Mouse (Mus musculus) liver, postnatal 0 days (tissue): ENCODE measurements around the gene Fam178b. TPM values are rescaled to one million over a fixed set of nuclear protein-coding genes. Genes with fewer than 3 reads are reported as not detected.

ENCODE experiments used
- ATAC-seq: fragments of 200-750 bp; cut with Nextera tagmentation; 2 replicates; pipeline ENCODE4 v1.8.0; 2017; ENCODE audit warnings: mild to moderate bottlenecking, moderate library complexity
- DNase-seq: peaks from one replicate; pipeline ENCODE4 v3.0.0-alpha.2; 2016
- H3K27ac ChIP-seq: fragments of 300-500 bp; sonication (generic); 2 replicates; pipeline ENCODE4 v1.5.1; 2014; ENCODE audit warnings: antibody characterized with exemption, moderate library complexity, mild to moderate bottlenecking, low read depth
- H3K27me3 ChIP-seq: fragments of 300-500 bp; sonication (generic); 2 replicates; pipeline ENCODE4 v1.6.1; 2014; ENCODE audit warnings: low read length, control low read depth, mixed read lengths; ENCODE audit not compliant: insufficient read depth
- H3K36me3 ChIP-seq: fragments of 300-500 bp; sonication (generic); replicated peaks from 2 replicates; pipeline ENCODE4 v1.6.1; 2014; ENCODE audit warnings: mild to moderate bottlenecking, control low read depth, low read length, moderate library complexity, mixed read lengths; ENCODE audit not compliant: insufficient read depth
- H3K4me1 ChIP-seq: fragments of 300-500 bp; sonication (generic); 2 replicates; pipeline ENCODE4 v1.6.1; 2014; ENCODE audit warnings: antibody characterized with exemption, mild to moderate bottlenecking, control low read depth; ENCODE audit not compliant: insufficient read depth
- H3K4me2 ChIP-seq: fragments of 300-500 bp; sonication (generic); 2 replicates; pipeline ENCODE4 v1.6.1; 2014; ENCODE audit warnings: low read depth, mild to moderate bottlenecking, low read length, moderate library complexity, mixed read lengths
- H3K4me3 ChIP-seq: fragments of 300-500 bp; sonication (generic); 2 replicates; pipeline ENCODE4 v1.5.1; 2014; ENCODE audit warnings: low read depth, low read length
- H3K9ac ChIP-seq: fragments of 300-500 bp; sonication (generic); replicated peaks from 2 replicates; pipeline ENCODE4 v1.6.1; 2014; ENCODE audit warnings: mild to moderate bottlenecking, moderate library complexity
- H3K9me3 ChIP-seq: fragments of 300-500 bp; sonication (generic); 2 replicates; pipeline ENCODE4 v1.6.1; 2016; ENCODE audit warnings: mild to moderate bottlenecking, control low read depth, low read length, mixed read lengths
- CTCF ChIP-seq: sonication (generic); IDR thresholded peaks from 2 replicates; pipeline ENCODE4 v1.5.1; 2016; ENCODE audit warnings: antibody characterized with exemption, low read depth
- EP300 ChIP-seq: IDR thresholded peaks from 2 replicates; pipeline ENCODE4 v1.6.1; 2016; ENCODE audit warnings: antibody characterized with exemption, low read depth, mild to moderate bottlenecking
- WGBS: fragments of 180-500 bp; shearing (Covaris S2); extraction: QIAGEN DNeasy Blood & Tissue Kit; methylation state at CpG from one replicate; pipeline ENCODE4 v1.1.7; 2014; ENCODE audit not compliant: insufficient replicate concordance; 5-methylcytosine and 5-hydroxymethylcytosine counted together
- polyA plus RNA-seq: library from polyadenylated mRNA; unstranded; fragments of >200 nt; fragmentation: Nextera tagmentation; extraction: Ambion mirVana; gene quantifications from 2 replicates; pipeline ENCODE4 v1.2.1, GENCODE M21; 2015

The Fam178b gene
- polyA plus RNA-seq: 0.16 and 0.37 TPM in 2 replicates

DNA sequence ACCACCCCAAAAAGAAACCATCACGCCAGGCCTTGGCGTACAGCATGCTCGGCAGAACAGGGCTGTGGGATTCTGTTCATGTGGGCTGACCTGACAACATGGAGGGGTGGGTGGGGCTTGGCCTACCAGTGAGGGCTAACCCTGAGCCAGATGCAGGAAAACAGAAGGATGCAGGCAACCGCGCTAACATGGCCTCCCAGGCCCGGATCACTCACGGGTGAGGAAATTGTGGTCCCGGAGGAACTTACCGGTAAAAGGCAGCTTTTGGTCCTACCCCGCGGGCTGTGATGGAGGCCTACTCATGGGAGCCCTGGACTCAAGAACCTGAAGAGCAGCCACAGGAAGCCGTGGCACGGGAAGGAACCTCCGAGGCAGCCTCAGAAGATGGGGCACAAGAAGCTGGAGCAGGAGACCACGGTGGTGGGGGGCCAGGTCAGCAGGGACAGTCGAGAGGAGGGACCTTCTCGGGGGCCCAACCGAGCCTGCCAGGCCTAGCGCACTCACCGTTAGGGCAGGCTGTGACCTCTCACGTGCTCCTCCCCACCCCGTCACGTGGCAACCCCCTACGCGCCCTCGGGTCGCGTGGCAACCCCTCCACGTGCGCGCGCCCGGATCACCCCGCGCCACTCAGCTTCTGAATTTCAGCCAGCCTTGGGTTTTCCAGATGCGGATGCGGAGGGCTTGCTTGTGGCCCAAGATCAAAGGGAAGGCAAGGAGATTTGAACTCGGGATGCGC lies at the start of gene Fam178b:
Gene Fam178b, minus strand, starts transcription at position 564 of the 736 bp plus-strand sequence.
- DNase-seq (no peak), ATAC-seq (no peak)
- H3K36me3 ChIP-seq: no peaks in the 10 kb centered on the region
- TF ChIP-seq EP300: no peak
- no peak for TF ChIP-seq CTCF
- no peak within 1 kb of the TSS for H3K27ac ChIP-seq
- H3K4me1 ChIP-seq: no peaks in the 10 kb centered on the region
- H3K27me3 ChIP-seq: no peaks in the 10 kb centered on the region
- WGBS: 87% methylated on average over 38 of the region's 39 CpGs
- H3K4me3 ChIP-seq: no peak within 1 kb of the TSS
- no peak within 1 kb of the TSS for H3K4me2 ChIP-seq
- H3K9me3 ChIP-seq: no peaks in the 10 kb centered on the region
- H3K9ac ChIP-seq: no peak within 1 kb of the TSS

DNA sequence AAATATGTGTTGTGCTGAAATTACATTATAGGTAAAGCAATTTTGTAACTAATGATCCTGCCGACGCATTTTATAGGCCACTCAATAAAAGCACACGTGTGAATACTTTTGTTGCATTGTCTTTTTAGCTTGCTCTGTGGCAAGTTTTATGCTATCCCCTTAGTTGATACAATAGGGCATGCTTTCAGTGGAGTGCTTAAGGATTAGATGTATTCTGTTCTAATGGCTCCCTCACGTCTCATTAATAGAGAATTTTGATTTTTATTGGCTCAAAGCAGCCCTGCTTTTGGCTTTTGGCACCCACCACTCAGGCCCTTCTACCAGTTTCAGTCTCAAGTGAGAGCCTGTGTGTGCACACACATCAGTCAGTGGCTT lies 41.1 kb upstream of the Fam178b start:
- no peak overlapping the region for H3K4me2 ChIP-seq
- H3K9ac ChIP-seq: no peak overlapping the region
- H3K9me3 ChIP-seq: no peaks in the 10 kb centered on the region
- no peaks in the 10 kb centered on the region for H3K36me3 ChIP-seq
- no peak overlapping the region for H3K4me3 ChIP-seq
- H3K27me3 ChIP-seq: no peaks in the 10 kb centered on the region
- no peak overlapping the region for H3K27ac ChIP-seq
- no peaks in the 10 kb centered on the region for H3K4me1 ChIP-seq
- no peak for ATAC-seq
- TF ChIP-seq CTCF (no peak), EP300 (no peak)
- WGBS: 83% methylated on average over 4 of the region's 4 CpGs
- no peak for DNase-seq

DNA sequence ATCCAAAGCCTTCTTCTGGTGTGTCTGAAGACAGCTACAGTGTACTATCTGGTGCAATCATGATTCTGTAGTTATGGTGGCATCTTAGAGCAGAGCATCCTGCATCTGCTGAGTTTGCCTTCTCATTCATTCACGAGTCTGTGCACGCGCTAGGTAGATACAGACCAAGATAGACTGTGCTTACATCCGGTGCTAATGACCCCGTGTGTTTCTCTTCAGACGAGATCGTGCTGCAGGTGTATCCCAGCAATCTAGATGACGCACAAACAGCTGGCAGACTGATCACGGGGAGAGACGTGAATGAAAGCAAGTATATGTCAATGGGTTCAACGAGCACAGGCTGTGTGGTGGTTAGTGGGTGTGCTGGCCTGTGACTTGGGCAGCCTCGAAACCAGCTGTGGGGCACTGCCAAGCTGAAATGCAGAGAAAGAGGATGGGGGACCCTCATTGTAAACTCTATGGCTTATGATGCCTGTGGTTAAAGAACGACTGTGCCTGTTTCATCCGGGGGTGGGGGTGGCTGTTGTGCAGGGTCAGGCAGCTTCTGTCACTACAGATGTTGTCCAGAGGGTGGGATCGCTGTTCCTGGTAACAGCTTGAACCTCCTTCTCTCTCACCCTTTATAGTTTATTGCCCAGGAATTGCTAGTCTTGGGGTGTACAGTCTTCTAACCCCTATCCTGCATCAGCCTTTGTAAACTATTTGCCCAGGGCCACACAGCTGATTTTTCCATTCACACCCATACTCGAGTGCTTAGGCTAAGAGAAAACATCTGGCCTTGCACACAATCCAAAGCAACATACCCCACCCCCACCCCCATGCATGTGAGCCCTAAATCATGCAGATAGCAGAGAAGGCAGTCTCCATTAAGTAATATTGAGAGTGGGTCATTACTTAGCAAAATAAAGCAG lies 40.4 kb upstream of the Fam178b start:
- no peak overlapping the region for H3K9ac ChIP-seq
- WGBS: 66% methylated on average over 16 of the region's 16 CpGs
- DNase-seq (no peak), ATAC-seq (no peak)
- H3K9me3 ChIP-seq: no peaks in the 10 kb centered on the region
- TF ChIP-seq EP300 (no peak), CTCF (no peak)
- H3K4me1 ChIP-seq: no peaks in the 10 kb centered on the region
- no peak overlapping the region for H3K4me3 ChIP-seq
- no peak overlapping the region for H3K27ac ChIP-seq
- no peaks in the 10 kb centered on the region for H3K36me3 ChIP-seq
- H3K27me3 ChIP-seq: no peaks in the 10 kb centered on the region
- no peak overlapping the region for H3K4me2 ChIP-seq

DNA sequence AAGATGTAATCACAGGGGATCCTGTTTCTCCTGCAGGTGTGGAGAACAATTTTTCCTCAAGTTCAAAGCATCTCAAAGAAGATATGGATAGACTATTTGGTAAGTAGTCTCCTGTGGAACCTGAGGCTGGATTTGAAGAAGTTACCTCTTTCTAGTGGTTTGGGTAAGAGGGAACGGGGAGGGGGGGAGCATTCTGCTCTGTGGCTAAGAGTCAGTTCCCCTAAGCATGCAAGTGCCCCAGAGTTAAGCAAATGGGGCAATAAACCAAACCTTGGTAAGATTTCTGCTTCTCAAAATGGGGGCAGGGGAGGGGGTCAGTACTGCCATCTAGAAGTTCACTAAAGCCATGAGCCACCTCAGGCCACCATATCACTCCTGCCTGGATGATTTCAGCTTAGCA lies 35.8 kb upstream of the Fam178b start:
- WGBS: 39% methylated on average over 1 of the region's 1 CpGs
- Histone ChIP-seq H3K27ac (no peak overlapping the region), H3K9me3 (no peaks in the 10 kb centered on the region), H3K9ac (no peak overlapping the region), H3K36me3 (no peaks in the 10 kb centered on the region), H3K4me3 (no peak overlapping the region), H3K27me3 (no peaks in the 10 kb centered on the region), H3K4me1 (no peaks in the 10 kb centered on the region), H3K4me2 (no peak overlapping the region)
- ATAC-seq: no peak
- no peak for DNase-seq
- no peak for TF ChIP-seq CTCF
- no peak for TF ChIP-seq EP300

DNA sequence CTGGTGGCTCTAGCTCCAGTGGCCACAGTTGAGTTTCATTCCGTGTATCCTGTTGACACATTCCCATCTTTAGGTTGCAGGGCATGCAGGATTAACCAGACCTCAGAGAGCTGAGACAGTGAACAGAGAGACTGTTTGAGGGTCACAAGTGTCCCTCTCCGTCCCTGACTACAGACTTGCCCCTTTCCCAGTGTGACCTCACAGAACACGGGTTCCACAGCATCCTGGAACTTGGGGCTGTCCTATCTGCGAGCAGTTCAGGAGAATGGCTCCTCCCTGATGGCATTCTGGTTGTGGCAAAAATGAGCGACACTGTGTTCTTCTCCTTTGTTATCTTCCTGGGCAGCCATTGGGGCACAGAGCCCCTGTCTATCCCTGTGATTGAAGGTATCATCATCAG lies 31.3 kb upstream of the Fam178b start, which contains the start of gene Actr1b:
Gene Actr1b, minus strand, starts transcription at position 112 of the 400 bp plus-strand sequence.
- Histone ChIP-seq H3K9ac (no peak within 1 kb of the TSS), H3K9me3 (no peaks in the 10 kb centered on the region), H3K36me3 (no peaks in the 10 kb centered on the region), H3K4me2 (no peak within 1 kb of the TSS), H3K4me1 (no peaks in the 10 kb centered on the region), H3K4me3 (no peak within 1 kb of the TSS), H3K27ac (no peak within 1 kb of the TSS), H3K27me3 (no peaks in the 10 kb centered on the region)
- TF ChIP-seq EP300: no peak
- TF ChIP-seq CTCF: no peak
- ATAC-seq (no peak), DNase-seq (no peak)
- 74% methylated on average over 5 of the region's 5 CpGs for WGBS

DNA sequence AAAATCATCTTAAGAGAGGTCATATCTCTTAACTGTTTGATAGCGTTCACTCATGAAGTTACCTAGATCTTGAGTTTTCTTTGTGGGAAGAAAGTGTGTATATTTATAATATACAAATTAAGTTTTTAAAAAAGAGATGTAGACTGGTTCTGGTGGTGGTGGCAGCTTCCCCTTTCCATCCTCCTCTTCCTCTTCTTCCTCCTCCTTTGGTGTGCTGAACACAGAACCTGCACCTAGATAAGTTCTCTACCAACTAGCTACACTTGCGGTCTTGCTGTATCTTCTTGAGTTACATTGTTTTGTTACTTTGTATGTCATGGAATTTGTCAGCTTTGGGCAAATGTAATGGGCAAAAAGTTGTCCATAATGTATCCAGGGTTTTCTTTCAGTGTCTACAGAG lies 28.1 kb upstream of the Fam178b start:
- Histone ChIP-seq H3K36me3 (peaks cover 9% of the 10 kb centered on the region), H3K27me3 (no peaks in the 10 kb centered on the region), H3K4me1 (peaks cover 13% of the 10 kb centered on the region), H3K4me3 (no peak overlapping the region), H3K9ac (no peak overlapping the region), H3K9me3 (no peaks in the 10 kb centered on the region), H3K4me2 (no peak overlapping the region), H3K27ac (no peak overlapping the region)
- 82% methylated on average over 2 of the region's 2 CpGs for whole genome bisulfite sequencing
- ATAC-seq (no peak), DNase-seq (no peak)
- TF ChIP-seq CTCF (no peak), EP300 (no peak)
